Mouse (Mus musculus): Measurements from ENCODE around the gene Gm27021. TPM values are rescaled to one million over a fixed set of nuclear protein-coding genes. Genes with fewer than 3 reads are reported as not detected.

Gene Gm27021
- polyA plus RNA-seq (2016; fragmentation: Nextera tagmentation; extraction: Ambion mirVana), result 0.72 TPM in 1 of 2 replicates, not detected in the other

DNA sequence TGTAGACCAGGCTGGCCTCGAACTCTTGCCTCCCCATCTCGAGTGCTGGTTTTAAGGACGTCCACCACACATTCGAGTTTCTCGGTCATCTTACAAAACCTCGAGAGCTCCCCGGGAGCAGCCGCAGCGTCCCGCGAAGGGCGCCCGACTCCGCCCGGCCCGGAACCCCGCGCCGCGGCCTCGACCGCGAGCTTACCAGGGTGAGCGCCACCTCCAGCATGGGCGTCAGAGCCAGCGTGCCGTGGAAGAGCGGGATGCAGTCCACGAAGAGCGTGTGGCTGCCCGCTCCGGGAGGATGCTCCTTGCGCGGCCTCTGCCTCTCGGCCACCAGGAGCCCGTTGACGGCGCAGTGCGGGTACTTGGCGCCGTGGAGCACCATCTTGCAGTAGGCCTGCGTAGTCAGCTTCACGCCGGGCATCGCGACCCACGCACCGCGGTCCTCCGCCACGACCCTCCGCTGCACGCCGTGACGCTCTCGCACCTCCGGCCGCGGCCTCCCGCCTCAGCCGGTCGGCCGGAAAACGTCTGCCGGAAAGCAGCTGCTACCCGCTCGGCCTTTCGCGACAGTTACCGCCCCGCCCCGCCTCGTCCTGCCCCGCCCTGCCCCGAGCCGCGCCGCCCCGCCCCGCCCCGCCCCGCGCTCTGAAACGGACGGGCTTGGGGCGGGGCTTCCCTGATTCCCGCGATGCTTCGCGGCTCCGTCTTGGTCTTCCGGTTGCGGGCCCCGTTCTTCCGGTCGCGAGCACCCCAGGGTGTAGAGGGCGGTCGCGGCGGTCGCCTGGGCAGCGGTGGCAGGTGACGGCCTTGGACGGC lies at the start of gene Gm27021, which contains the start of gene Cox4i1:
Gm27021 (minus strand) TSS at position 519 of the 813 bp plus-strand sequence.
Cox4i1 (plus strand) TSS at position 662 of the 813 bp plus-strand sequence.
- Histone ChIP-seq H3K4me3 (peak within 1 kb of the TSS; percentile 85), H3K4me1 (replicated peaks) (peaks cover 47% of the 10 kb centered on the region), H3K36me3 (peaks cover 31% of the 10 kb centered on the region), H3K4me2 (peak within 1 kb of the TSS; percentile 80), H3K9me3 (replicated peaks) (no peaks in the 10 kb centered on the region), H3K27ac (ENCODE audit: poor library complexity, severe bottlenecking) (peak within 1 kb of the TSS; percentile 88), H3K27me3 (replicated peaks) (no peaks in the 10 kb centered on the region), H3K9ac (peak within 1 kb of the TSS; percentile 99)
- under 1% methylated on average over 105 of the region's 105 CpGs for WGBS
- peak; percentile 95 for ATAC-seq (ENCODE audit: insufficient number of reproducible peaks, low FRiP score)

DNA sequence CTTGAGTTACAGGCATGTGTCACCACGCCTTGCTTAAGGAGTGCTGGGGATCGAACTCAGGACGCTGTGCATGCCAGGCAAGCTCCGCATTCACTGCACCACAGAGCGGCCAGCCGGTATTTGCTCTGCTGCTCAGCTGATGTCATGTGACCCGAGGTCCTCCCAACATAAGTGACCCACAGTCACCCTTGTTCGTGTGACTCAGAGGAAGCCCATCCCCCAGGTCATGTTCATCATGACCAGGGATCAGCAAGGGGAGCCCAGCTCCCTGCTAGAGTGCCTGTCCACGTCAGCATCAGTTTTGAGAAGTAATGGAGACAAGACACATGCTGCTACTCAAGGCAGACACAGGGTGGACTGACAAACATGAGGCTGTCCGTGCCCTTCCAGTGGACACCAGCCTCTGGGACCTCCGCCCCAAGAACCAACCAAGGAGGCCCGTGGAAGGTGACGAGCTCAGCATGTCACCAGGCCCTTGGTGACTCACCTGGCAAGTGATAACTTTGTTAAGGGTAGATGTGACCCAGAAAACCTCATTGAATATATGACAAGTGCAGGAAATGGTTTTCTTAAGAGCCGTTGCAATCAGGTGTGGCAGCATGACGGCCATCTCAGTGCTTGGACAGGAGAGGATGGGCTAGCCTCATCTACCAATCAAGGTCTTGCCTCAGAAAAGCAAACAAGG lies 48.3 kb upstream of the Gm27021 start:
- Histone ChIP-seq H3K9ac (no peak overlapping the region), H3K4me1 (replicated peaks) (peaks cover 7% of the 10 kb centered on the region), H3K4me3 (no peak overlapping the region), H3K27me3 (replicated peaks) (peaks cover 5% of the 10 kb centered on the region; the same call in 1 of the 2 replicates), H3K36me3 (no peaks in the 10 kb centered on the region), H3K27ac (ENCODE audit: poor library complexity, severe bottlenecking) (no peak overlapping the region), H3K9me3 (replicated peaks) (0 out of 2 replicates have a peak, but pooled peaks cover 2% of the 10 kb centered on the region), H3K4me2 (no peak overlapping the region)
- no peak for ATAC-seq (ENCODE audit: insufficient number of reproducible peaks, low FRiP score)
- 68% methylated on average over 15 of the region's 15 CpGs for WGBS

DNA sequence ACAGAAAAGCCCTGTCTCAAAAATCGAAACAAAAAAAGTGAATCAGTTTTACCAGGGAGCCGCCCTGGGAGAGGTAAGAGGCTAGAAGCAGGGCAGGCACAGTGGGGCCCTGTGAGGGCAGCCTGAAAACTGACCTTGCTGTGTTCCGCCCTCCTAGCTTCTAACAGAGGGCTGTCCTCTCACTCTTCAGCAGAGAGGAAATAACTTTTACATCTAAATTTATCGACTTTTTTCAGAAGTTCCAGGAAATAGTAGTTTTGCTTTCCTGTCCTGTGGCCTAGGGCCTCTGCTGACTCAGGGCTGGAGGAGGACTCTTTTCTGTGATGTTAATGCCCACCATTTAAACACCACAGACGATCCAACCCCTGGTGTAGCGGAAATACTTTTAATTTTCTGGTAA lies 47.3 kb upstream of the Gm27021 start:
- H3K4me3 ChIP-seq, result no peak overlapping the region
- no peak overlapping the region for H3K9ac ChIP-seq
- H3K36me3 ChIP-seq, result no peaks in the 10 kb centered on the region
- H3K27me3 ChIP-seq (replicated peaks), result peaks cover 5% of the 10 kb centered on the region; the same call in 1 of the 2 replicates
- H3K27ac ChIP-seq (ENCODE audit: poor library complexity, severe bottlenecking), result 0 out of 2 replicates have a peak overlapping the region, but pooled peaks have one; percentile 11
- peaks cover 7% of the 10 kb centered on the region for H3K4me1 ChIP-seq (replicated peaks)
- no peak overlapping the region for H3K4me2 ChIP-seq
- WGBS, result 71% methylated on average over 6 of the region's 6 CpGs
- ATAC-seq (ENCODE audit: insufficient number of reproducible peaks, low FRiP score), result no peak
- no peaks in the 10 kb centered on the region for H3K9me3 ChIP-seq (replicated peaks)

DNA sequence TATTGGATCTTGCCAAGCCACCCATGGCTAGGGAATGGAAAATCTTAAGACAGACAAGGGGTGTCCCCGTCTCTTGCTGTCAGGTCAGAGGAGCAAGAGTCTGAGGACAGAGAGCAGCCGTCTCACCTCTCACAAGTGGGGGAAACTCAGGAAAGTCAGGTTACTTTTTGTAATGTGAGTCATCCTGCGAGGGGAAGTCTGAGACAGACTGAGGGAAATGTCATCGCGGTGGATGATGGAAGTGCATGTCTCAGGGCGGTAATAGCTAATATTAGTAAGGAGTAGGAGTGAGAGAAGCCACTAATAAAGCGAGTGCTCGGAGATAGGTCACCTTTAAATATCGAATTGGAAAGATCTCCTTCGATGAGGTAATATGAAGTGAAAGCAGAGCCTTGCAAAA lies 41.3 kb upstream of the Gm27021 start:
- no peak overlapping the region for H3K4me3 ChIP-seq
- H3K9ac ChIP-seq, result no peak overlapping the region
- no peak for ATAC-seq (ENCODE audit: insufficient number of reproducible peaks, low FRiP score)
- WGBS, result 68% methylated on average over 10 of the region's 10 CpGs
- no peaks in the 10 kb centered on the region for H3K9me3 ChIP-seq (replicated peaks)
- H3K36me3 ChIP-seq, result no peaks in the 10 kb centered on the region
- peaks cover 10% of the 10 kb centered on the region; the same call in 1 of the 2 replicates for H3K27me3 ChIP-seq (replicated peaks)
- H3K27ac ChIP-seq (ENCODE audit: poor library complexity, severe bottlenecking), result no peak overlapping the region
- no peak overlapping the region for H3K4me2 ChIP-seq
- no peaks in the 10 kb centered on the region; the same call in 1 of the 2 replicates for H3K4me1 ChIP-seq (replicated peaks)

DNA sequence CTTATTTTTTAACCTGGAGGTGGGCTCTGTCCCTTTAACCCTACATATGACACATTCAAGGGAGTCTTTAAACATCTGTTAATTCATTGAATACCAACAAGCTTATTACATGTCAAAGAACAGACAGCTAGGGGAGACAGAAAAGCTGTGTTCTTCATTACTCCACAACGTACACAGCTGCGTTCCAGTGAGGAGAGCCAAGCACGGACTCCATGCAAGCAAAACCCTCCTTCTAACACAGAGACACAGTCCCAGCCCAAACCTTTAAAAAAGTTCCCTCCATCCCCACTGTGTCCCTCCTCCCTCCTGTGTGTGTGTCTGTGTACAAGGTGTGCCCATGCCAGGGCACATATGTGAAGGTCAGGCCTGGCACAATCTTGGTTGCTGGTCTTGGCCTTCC lies 38.3 kb upstream of the Gm27021 start:
- H3K9ac ChIP-seq, result no peak overlapping the region
- peaks cover 19% of the 10 kb centered on the region for H3K27me3 ChIP-seq (replicated peaks)
- ATAC-seq (ENCODE audit: insufficient number of reproducible peaks, low FRiP score), result no peak
- H3K9me3 ChIP-seq (replicated peaks), result no peaks in the 10 kb centered on the region
- H3K36me3 ChIP-seq, result no peaks in the 10 kb centered on the region
- no peaks in the 10 kb centered on the region; the same call in 1 of the 2 replicates for H3K4me1 ChIP-seq (replicated peaks)
- H3K4me3 ChIP-seq, result no peak overlapping the region
- H3K27ac ChIP-seq (ENCODE audit: poor library complexity, severe bottlenecking), result no peak overlapping the region
- no peak overlapping the region for H3K4me2 ChIP-seq
- WGBS, result 89% methylated on average over 3 of the region's 3 CpGs

DNA sequence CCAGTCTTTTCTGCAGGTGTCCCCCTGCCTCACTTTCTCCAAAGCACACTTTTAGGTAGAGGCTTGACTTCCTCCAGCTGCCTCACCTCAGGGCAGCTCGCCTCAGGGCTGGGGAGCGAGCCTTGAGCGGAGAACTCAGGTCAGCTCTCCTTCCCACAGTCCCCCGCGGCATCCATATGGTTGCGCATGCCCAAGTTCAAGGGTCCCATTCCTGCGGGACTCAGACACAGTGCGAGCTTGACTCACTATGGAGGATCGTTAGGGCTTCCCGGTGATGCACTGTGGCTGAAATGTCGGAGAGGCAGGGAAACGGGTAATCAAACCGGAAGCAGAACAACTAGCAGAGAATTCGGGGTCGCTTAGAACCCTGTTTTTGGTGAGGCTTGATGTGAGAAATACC lies 37.3 kb upstream of the Gm27021 start:
- Histone ChIP-seq H3K36me3 (no peaks in the 10 kb centered on the region), H3K4me3 (no peak overlapping the region), H3K27me3 (replicated peaks) (peaks cover 19% of the 10 kb centered on the region), H3K4me2 (no peak overlapping the region), H3K9ac (no peak overlapping the region), H3K9me3 (replicated peaks) (no peaks in the 10 kb centered on the region), H3K4me1 (replicated peaks) (no peaks in the 10 kb centered on the region; the same call in 1 of the 2 replicates), H3K27ac (ENCODE audit: poor library complexity, severe bottlenecking) (no peak overlapping the region)
- ATAC-seq (ENCODE audit: insufficient number of reproducible peaks, low FRiP score), result no peak
- WGBS, result 77% methylated on average over 15 of the region's 15 CpGs

DNA sequence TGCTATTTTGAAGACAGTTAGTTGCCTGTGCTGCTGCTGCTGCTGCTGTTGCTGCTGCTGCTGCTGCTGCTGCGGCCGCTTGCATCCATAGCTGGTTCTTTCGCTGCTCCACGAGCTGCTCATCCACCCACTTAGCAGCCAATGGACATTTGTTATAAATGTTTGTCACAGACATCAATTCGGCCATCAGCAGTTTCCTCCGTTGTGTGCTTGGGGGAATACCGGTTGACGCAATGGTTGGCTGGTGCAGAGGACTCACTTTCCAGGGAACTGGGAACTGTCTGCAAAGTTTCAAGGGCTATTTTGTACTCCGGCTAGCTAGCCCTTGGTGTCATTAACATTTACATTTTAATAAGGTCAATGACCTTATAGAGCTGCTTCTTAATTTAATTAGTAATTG lies 36.3 kb upstream of the Gm27021 start:
- no peak for ATAC-seq (ENCODE audit: insufficient number of reproducible peaks, low FRiP score)

DNA sequence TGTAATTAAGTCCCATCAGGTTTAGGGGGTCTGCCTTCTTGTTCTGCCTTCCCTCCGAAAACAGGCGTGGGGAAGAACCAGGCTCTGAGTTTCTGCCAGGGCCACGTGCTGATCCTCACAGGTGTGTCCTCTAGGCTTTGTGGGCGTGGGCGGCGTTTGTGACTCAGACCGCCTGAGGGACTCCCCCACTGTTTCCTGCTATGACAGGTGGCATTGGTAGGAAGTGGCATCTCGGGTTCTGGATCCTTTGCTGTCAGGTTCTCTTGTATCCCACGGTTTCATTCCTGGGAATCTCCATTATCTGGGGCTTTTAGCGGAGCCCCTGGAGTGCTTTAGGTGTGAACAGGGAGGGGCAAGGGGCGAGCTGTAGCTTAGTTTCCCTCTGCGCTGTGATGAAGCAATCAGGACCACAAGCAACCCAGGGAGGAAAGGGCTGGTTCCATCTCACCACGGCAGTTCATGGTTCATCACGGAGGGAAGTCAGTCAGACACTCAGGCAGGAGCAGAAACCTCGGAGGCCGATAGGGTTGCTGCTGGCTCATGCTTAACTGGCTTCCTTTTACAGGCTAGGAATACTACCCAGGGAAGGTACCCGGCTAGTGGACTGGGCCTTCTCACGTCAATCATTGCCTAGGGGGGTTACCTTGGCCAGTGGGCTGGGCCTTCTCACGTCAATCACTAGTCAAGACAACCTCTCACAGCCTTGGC lies 34.0 kb upstream of the Gm27021 start:
- ATAC-seq (ENCODE audit: insufficient number of reproducible peaks, low FRiP score), result no peak
- H3K9me3 ChIP-seq (replicated peaks), result peaks cover 3% of the 10 kb centered on the region; the same call in 1 of the 2 replicates
- no peak overlapping the region for H3K4me3 ChIP-seq
- H3K27me3 ChIP-seq (replicated peaks), result peaks cover 19% of the 10 kb centered on the region
- no peak overlapping the region for H3K9ac ChIP-seq
- WGBS, result 49% methylated on average over 19 of the region's 19 CpGs
- no peak overlapping the region for H3K27ac ChIP-seq (ENCODE audit: poor library complexity, severe bottlenecking)
- H3K36me3 ChIP-seq, result no peaks in the 10 kb centered on the region
- no peak overlapping the region for H3K4me2 ChIP-seq
- peaks cover 5% of the 10 kb centered on the region for H3K4me1 ChIP-seq (replicated peaks)

More for the DNA sequence above, 36.3 kb upstream of the Gm27021 start:
- Histone ChIP-seq H3K9me3 (replicated peaks) (no peaks in the 10 kb centered on the region), H3K4me3 (no peak overlapping the region), H3K4me1 (replicated peaks) (no peaks in the 10 kb centered on the region; the same call in 1 of the 2 replicates), H3K27me3 (replicated peaks) (peaks cover 19% of the 10 kb centered on the region), H3K9ac (no peak overlapping the region), H3K4me2 (no peak overlapping the region), H3K27ac (ENCODE audit: poor library complexity, severe bottlenecking) (no peak overlapping the region), H3K36me3 (no peaks in the 10 kb centered on the region)
- 77% methylated on average over 9 of the region's 9 CpGs for WGBS

DNA sequence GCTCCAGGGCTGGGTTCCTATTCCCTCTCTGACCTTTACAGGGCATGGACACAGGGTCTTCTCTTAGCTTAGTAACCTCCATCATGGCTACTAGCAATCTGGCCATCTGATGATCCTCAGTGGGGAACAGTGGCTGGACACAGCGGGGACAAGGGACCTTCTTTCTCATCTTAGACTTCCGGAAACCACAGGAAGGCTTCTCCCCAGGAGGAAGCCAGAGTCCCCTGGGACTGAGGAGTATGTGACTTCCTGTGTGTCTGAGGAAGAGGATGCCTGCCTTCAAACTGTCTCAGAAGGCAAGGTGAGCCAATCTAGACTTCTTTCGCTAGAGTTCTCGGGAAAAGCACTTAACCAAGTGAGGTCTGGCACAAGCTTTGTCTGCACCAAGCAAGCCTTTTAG lies 32.2 kb upstream of the Gm27021 start:
- H3K27ac ChIP-seq (ENCODE audit: poor library complexity, severe bottlenecking), result no peak overlapping the region
- peaks cover 17% of the 10 kb centered on the region for H3K4me1 ChIP-seq (replicated peaks)
- no peak overlapping the region for H3K4me2 ChIP-seq
- H3K9ac ChIP-seq, result no peak overlapping the region
- H3K27me3 ChIP-seq (replicated peaks), result peaks cover 20% of the 10 kb centered on the region
- WGBS, result 69% methylated on average over 4 of the region's 4 CpGs
- no peak overlapping the region for H3K4me3 ChIP-seq
- ATAC-seq (ENCODE audit: insufficient number of reproducible peaks, low FRiP score), result no peak
- H3K36me3 ChIP-seq, result no peaks in the 10 kb centered on the region
- H3K9me3 ChIP-seq (replicated peaks), result peaks cover 3% of the 10 kb centered on the region; the same call in 1 of the 2 replicates

DNA sequence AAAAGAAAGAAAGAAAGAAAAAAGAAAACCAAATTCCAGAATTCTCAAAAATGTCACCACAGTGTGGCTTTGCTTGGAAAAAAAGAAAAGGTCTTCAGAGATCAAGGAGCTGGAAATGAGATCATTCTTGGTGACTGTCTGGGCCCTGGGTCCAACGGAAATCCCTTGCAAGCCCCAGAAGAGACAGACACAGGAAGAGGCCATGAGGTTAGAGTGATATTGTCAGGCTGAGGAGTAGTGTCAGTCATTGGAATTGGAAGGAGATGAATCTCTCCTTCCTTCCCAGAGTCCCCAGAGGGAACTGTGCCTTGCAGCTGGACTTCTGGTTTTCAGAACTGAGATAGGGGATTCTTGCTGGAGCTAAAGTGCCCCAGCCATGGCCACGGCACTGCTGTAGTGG lies 31.7 kb upstream of the Gm27021 start:
- Histone ChIP-seq H3K27me3 (replicated peaks) (peaks cover 17% of the 10 kb centered on the region), H3K9ac (no peak overlapping the region), H3K4me3 (no peak overlapping the region), H3K27ac (ENCODE audit: poor library complexity, severe bottlenecking) (no peak overlapping the region), H3K4me1 (replicated peaks) (peaks cover 20% of the 10 kb centered on the region), H3K9me3 (replicated peaks) (peaks cover 3% of the 10 kb centered on the region; the same call in 1 of the 2 replicates), H3K4me2 (no peak overlapping the region), H3K36me3 (no peaks in the 10 kb centered on the region)
- ATAC-seq (ENCODE audit: insufficient number of reproducible peaks, low FRiP score), result no peak
- 43% methylated on average over 2 of the region's 2 CpGs for whole genome bisulfite sequencing

Measured in heart, embryonic 12.5 days (tissue).